Mouse (Mus musculus) lung, adult 18-20 months (tissue): ENCODE measurements around the gene Iqcb1.

ENCODE experiments used
- DNase-seq, 2 experiments: peaks; one replicate each; pipeline ENCODE4 v3.0.0; 2022; ENCODE audit warnings: mixed read lengths in 2 of 2

The Iqcb1 gene

DNA sequence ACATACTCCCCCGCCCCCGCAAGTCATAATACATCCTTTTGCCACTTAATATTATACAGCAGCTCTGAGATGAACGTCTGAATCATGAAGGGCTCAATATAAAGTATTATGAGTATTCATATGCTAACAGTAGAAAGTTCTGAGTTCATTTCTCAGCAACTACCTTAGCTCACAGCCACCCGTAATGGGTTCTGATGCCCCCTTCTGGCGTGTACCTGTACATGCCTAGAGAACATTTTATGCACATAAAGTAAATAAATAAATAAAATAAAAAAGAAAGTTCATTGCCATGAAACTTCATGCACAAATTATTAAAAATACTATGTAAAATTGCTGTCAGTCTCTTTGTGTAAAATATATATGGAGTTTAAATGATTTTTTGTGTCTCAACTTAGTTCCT is 49.1 kb downstream of the Iqcb1 start:
- peak in 1 of 2 experiments; percentile 19 for DNase-seq

DNA sequence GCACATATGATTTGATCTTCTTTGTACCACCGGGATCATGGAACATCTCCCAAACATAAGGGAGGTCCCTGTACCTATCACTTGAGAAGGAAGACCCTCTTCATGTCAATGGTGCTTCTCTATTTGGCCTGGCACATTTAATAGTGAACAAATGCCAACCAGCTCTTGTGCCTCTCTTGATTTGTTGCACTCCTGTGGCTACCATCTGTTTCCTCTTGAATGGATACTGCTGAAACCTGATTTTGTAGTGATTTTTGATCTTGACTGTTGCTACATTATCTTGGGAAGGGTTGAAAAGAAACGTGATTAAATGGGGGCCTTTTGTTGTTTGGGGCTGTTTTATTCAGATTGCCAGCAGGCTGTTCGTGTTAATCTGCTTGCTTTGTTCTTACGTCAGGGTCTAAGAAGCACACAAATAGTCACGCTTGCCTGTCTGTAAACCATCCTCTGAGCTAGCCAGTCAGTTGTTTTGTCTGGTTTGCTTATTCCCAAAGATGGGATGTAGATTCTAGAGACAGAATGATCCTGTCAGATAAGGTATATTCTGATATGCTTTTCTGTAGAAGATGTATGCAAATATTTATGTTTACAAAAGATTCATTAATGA is 54.7 kb downstream of the Iqcb1 start:
- DNase-seq = no peak

DNA sequence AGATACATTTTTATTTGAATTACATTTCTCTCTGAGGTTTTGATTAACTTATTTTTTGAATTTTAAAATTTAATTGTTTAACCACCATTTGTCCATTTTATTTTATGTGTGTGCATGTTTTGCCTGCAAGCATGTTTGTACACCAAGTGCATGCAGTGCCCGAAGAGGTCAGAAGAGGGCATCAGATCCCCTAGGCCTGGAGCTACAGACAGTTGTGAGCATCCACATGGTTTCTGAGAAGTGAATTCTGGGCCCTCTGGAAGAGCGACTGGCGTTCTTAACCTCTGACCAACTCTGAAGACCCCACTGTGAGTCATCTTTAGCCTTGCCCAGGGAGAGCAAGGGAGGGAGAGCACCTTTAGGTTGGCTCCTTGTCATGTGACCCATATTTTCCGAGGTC is 56.7 kb downstream of the Iqcb1 start:
- no peak for DNase-seq

DNA sequence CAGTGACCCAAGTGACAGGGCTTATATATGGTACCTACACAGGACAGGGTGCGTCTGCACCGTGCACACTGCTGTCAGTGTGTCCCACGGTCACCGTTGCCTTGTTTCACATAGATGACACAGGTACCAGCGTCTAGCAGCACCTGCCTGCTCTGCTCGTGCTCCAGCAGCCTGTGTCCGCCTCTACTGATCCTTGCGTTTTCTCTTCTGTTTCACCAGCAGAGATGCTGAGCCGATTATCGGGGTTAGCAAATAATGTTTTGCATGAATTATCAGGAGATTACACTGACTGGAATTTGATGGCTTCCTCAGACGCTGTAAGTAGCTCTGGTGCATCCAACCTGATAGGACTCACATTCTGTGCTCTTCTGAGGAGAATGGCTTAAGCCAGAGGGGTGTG is 57.7 kb downstream of the Iqcb1 start:
- DNase-seq = no peak

DNA sequence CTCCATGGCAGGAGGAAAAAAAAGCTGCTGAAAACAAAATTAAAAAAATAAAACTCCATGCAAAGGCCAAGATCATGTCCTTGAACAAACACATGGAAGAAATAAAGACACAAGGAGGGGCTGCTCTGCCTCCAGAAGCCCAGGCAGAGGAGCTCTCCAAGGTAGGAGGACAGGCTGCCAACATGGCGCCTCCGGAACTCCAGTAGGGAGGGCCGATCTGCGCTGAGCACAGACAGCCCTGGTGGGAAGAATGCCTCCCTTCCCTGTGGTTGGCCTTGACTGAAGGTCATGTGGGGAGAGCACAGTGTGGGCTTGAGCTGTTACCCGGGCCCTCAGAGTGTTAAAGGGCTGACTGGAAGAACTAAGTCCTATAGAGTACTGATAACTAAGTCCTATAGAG is 59.4 kb downstream of the Iqcb1 start:
- no peak for DNase-seq

DNA sequence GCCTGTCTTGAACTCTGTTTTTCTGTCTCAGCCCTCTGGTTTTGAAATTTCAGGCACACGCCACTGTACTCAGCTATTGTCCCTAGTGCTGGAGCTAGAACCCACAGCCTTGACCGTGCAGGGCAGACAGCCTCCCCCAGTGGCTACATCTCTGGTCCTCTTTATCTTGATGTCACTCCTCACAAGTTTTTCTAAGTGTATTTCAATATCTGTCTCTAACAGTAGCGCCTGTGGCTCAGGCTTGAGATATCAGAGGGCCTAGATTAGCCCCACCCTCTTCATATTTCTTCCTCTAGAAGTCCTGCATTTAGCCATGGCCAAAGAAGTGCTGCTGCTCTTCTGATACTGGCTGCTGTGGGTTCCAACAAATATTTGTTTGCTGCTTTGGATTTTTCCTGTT is 62.4 kb downstream of the Iqcb1 start:
- no peak for DNase-seq

DNA sequence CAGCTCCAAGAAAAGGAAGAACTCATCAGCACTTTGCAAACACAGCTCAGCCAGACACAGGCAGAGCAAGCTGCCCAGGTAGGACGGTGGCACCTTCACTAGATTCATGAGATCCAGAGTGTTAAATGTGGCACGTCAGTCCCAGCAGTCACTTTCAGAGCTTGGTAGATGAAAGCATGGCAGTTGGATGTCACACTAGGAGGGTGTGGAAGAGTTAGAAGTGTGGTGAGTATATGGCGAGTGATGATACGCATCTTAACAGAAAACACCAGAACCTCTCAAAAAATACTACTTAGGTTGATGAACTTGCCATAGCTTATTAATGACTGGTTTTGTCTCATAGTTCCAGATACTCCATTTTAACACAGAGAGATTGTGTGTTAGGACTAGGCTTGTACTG is 63.2 kb downstream of the Iqcb1 start:
- no peak for DNase-seq

DNA sequence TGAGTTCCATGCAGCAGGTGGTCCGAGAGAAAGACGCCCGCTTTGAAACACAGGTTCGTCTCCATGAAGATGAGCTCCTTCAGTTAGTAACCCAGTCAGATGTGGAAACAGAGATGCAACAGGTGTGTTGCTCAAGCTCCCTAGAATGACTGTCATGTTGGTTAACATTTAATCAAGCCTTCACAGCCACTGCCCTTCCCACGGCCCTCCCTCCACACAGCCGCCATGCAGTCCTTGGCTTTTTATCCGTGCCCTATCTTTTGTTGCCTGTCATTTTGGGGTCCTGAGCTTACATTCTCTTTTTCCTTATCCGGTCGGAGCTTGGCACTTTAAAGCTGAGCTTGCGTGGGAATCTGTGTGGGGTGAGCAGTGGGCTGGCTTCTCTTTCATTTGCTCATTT is 65.1 kb downstream of the Iqcb1 start:
- no peak for DNase-seq

DNA sequence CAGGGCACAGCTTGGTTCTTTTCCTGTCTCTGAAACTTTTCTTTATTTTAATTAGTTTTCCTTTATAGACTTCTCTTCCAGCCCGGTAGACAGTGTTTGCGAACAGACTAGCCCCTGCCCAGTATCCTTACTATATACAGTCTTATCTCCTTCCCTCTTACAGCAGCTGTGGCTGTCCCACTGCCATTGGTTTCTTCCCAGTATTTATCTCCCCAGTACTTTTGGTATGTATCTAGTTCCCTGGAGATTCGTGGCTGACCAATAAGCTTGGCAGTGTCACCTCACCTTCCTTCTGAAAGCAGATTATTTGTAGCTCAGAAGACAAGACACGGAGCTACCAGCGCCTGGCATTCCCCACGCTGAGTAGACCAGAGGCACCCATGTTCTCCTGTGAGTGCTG is 68.5 kb downstream of the Iqcb1 start:
- no peak for DNase-seq

DNA sequence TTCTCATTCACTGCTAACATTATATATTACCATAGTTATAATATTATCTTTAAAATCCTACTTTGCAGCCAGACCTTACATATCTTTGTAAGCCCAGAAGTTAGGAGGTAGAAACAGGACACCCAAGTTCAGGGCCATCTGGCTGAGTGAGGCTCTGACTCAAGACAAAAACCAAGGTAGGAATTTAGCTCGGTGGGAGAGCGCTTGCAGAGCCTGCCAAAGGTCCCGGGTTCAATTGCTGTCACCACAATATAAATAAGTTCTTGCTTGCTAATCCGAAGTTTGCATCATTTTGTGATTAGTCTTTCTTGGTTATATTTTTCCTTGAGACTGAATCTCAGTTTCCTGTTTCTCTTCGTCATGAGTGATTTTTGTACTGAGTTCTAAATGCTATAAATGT is 75.0 kb downstream of the Iqcb1 start:
- DNase-seq = no peak

DNA sequence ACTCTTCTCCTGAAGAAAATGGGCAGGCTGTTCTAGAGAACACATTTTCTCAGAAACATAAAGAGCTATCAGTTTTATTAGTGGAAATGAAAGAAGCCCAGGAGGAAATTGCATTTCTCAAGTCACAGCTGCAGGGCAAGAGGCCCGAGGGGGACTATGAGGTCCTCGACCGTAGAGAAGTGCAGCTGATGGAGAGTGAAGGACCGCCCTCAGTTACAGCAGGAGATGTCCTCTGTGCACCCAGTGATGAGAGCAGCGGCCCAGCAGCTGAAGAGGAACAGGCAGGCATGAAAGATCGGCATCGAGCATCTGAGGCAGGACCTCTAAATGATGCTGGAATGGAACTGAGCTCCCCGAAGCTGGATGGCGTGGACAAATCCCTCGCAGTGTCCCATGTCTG is 83.7 kb downstream of the Iqcb1 start:
- DNase-seq = no peak

DNA sequence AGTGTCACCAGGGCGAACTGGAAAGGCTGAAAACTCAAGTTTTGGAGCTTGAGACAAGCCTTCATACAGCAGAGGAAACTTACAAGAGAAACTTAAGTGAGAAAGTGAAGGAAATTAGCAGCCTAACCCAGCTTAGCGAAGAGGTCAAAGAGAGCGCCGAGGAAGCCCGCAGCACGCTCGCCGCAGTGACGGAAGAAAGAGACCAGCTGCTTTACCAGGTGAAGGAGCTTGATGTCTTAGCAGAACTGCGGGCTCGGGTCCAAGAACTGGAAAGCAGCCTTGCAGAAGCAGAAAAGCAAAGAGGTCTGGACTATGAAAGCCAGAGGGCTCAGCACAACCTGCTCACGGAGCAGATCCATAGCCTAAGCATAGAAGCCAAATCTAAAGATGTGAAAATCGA is 84.1 kb downstream of the Iqcb1 start:
- DNase-seq = no peak

DNA sequence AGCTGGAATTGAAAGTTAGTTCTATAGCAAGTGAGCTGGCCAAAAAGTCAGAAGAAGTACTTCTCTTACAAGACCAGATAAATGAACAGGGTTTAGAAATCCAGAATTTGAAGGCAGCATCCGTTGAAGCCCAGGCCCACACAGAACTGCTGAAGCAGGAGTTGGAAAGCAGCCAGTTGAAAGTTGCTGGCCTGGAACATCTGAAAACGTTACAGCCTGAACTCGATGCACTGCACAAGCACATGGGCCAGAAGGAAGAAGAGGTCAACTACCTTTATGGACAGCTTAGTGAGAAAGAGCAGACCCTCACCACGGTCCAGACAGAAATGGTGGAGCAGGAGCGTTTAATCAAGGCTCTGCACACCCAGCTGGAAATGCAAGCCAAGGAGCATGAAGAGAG is 86.0 kb downstream of the Iqcb1 start:
- no peak for DNase-seq

DNA sequence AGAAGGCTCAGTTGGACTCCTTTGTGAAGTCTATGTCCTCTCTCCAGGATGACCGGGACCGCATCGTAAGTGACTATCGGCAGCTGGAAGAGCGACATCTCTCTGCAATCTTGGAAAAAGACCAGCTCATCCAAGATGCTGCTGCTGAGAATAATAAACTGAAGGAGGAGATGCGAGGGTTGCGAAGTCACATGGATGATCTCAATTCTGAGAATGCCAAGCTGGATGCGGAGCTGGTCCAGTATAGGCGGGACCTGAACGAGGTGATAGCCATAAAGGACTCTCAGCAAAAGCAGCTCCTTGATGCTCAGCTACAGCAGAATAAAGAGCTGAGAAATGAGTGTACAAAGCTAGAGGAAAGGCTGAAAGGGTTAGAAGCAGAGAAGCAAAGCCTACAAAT is 90.3 kb downstream of the Iqcb1 start:
- DNase-seq = no peak

DNA sequence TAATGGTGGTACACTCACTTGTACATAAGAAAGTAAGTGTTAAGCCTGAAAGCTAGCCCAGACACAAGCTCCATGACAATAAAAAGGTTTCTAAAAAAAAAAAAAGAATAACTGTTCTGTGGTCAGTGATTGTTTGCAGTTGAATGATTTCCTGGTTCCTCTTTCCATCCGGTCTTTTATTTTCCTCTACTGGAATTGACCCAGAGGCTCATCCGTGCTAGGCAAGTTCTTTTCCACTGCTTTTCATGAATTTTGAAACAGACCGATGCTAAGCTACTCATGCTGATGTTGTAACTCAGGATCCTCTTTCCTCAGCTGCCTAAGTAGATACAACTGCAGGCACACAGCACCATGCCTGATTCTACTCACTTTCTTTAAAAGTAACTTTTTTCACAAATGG is 92.2 kb downstream of the Iqcb1 start:
- DNase-seq = no peak

DNA sequence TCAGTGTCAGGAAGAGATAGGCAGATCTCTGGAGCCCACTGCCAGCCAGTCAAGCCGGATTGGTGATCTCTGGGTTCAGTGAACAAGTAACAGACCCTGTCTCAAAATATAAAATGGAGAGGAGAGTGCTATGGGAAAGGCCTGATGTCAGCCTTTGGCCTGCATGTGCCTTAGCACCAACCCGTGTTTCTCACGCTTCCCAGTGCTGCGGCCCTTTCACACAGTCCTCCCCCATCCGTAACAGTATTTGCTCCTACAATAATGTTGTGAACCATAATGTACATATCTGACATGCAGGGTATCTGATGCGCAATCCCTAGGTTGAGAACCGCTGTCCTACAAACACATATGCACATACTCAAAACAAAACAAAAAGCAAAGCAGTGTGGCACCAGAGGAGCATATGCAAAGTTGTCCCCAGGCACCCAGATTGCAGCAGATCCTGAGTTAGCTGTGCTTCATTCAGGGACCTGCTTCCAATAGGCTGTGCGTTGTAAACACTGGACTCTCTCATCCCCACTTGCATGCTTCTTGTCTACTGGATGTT is 93.0 kb downstream of the Iqcb1 start:
- DNase-seq = no peak

DNA sequence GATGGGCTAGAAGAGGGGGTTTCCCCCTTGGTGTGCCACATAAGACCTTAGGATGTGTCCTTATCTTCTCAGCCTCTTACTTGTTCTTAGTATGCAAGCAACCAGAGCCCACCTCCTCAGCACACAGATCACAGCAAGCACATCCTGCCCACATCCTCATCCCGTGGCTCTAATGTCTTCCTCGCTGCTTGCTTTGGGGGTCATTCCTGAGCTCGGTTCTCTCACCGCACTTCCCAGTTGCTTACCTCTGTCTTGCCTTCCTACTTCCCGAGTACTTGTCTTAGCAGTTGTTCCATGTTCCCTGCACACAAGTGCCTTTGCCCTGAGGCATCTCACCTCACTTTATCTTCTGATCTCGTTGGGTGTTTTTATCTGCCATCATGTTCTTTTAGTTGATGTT is 93.8 kb downstream of the Iqcb1 start:
- no peak for DNase-seq
